Mouse (Mus musculus) kidney, embryonic 16.5 days (tissue): ENCODE results near the gene Trim71. TPM values are rescaled to one million over a fixed set of nuclear protein-coding genes. Genes with fewer than 3 reads are reported as not detected.

Source experiments
- ATAC-seq: fragments of 200-750 bp; cut with Nextera tagmentation; 2 replicates; pipeline ENCODE4 v1.8.0; 2017; ENCODE audit warnings: moderate TSS enrichment; ENCODE audit not compliant: low FRiP score, low TSS enrichment
- H3K27ac ChIP-seq: fragments of 300-500 bp; sonication (generic); 2 replicates; pipeline ENCODE4 v1.5.1; 2014; ENCODE audit warnings: low read length
- H3K27me3 ChIP-seq: fragments of 300-500 bp; sonication (generic); 2 replicates; pipeline ENCODE4 v1.6.1; 2014; ENCODE audit warnings: low read length, control low read depth, mixed read lengths; ENCODE audit not compliant: insufficient read depth
- H3K36me3 ChIP-seq: fragments of 300-500 bp; sonication (generic); 2 replicates; pipeline ENCODE4 v1.6.1; 2014; ENCODE audit warnings: low read length, control low read depth, mixed read lengths; ENCODE audit not compliant: insufficient read depth
- H3K4me1 ChIP-seq: fragments of 300-500 bp; sonication (generic); 2 replicates; pipeline ENCODE4 v1.6.1; 2014; ENCODE audit warnings: low read length, control low read depth, mixed read lengths; ENCODE audit not compliant: insufficient read depth
- H3K4me2 ChIP-seq: fragments of 300-500 bp; sonication (generic); replicated peaks from 2 replicates; pipeline ENCODE4 v1.6.1; 2014; ENCODE audit warnings: low read depth, low read length
- H3K4me3 ChIP-seq: fragments of 300-500 bp; sonication (generic); 2 replicates; pipeline ENCODE4 v1.5.1; 2014; ENCODE audit warnings: mild to moderate bottlenecking, low read length
- H3K9ac ChIP-seq: fragments of 300-500 bp; sonication (generic); replicated peaks from 2 replicates; pipeline ENCODE4 v1.6.1; 2014; ENCODE audit warnings: low read length
- H3K9me3 ChIP-seq: fragments of 300-500 bp; sonication (generic); 2 replicates; pipeline ENCODE4 v1.6.1; 2016; ENCODE audit warnings: low read length, control low read depth
- WGBS: fragments of 180-500 bp; shearing (Covaris S2); extraction: QIAGEN DNeasy Blood & Tissue Kit; methylation state at CpG from one replicate; pipeline ENCODE4 v1.1.7; 2014; 5-methylcytosine and 5-hydroxymethylcytosine counted together
- polyA plus RNA-seq: library from polyadenylated mRNA; unstranded; fragments of >200 nt; fragmentation: Nextera tagmentation; extraction: Ambion mirVana; gene quantifications from 2 replicates; pipeline ENCODE4 v1.2.1, GENCODE M21; 2015

Trim71 gene
- polyA plus RNA-seq, 1 experiment from 2014 or later = 0.69 TPM

DNA sequence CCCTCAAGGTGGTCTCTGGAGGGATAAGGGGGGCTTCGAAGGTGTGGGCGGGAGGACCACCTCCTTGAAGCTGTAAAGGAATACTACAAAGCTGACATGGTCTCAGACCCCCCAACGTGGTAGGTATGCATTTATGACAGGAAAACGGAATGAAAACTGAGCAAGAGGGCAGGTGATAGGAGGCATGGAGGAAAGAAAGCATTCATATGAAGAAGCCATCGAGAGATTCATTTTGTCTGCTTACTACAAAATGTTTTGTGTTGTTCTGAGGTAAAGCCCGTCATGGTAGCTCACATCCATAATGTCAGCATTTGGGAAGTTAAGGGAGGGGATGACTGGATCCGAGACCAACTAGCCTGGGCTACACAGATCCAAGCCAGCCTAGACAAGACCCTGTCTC lies 4.0 kb downstream of the Trim71 start:
- Histone ChIP-seq H3K4me1 (peaks cover 39% of the 10 kb centered on the region), H3K4me2 (peak overlapping the region; percentile 96), H3K36me3 (no peaks in the 10 kb centered on the region), H3K27ac (no peak overlapping the region), H3K9me3 (no peaks in the 10 kb centered on the region), H3K4me3 (peak overlapping the region; percentile 63), H3K27me3 (peaks cover 29% of the 10 kb centered on the region), H3K9ac (no peak overlapping the region)
- ATAC-seq = no peak
- 19% methylated on average over 7 of the region's 7 CpGs for whole genome bisulfite sequencing

DNA sequence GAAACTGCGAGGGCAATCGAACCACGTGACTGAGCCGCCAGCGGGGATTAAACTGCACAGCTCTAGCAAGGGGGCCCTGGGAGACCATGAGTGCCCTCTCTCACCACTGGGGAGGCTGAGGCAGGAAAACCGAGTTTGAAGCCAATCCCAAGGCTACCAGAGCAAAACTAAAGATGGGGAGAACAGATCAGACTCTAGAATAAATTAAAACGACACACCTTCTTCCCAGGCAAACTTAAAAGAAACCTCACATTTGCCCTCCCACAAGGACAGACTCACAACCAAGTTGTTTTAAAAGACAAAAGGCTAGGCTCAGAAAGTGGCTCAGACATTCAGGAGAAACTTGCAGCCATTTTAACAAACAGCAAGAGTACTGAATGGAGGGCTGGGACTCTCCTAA lies 7.1 kb downstream of the Trim71 start:
- ATAC-seq = no peak
- Histone ChIP-seq H3K4me1 (peaks cover 37% of the 10 kb centered on the region), H3K27me3 (peaks cover 17% of the 10 kb centered on the region), H3K36me3 (no peaks in the 10 kb centered on the region), H3K27ac (no peak overlapping the region), H3K4me2 (no peak overlapping the region), H3K9ac (no peak overlapping the region), H3K9me3 (no peaks in the 10 kb centered on the region), H3K4me3 (no peak overlapping the region)
- WGBS = 40% methylated on average over 7 of the region's 7 CpGs

DNA sequence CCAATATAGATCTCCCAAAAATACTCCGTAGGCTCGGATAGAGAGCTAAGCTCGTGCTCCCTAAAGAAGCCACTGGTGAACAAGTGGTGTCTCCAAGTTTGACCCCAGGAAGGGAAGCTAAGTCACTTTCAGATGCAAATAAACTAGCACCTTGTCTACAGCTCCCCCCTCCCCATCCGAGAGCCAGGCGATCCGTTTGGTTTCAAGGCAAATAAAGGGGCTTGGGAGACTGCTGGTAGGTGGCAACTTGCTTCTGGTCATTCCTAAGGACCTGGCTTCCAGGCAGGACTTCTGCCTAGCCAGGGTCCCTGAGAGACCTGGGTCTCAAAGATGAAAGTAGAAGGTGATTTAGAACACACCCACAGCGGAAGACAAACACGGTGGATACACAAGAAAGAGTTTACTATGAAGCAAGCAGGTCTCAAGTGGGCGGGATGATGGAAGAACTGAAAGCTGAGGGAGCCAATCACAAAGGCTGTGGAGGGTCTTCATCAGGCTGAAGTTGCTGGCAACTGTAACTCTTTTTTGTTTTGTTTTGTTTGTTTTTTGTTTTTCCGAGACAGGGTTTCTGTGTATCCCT lies 7.8 kb downstream of the Trim71 start:
- no peaks in the 10 kb centered on the region for H3K36me3 ChIP-seq
- 55% methylated on average over 10 of the region's 10 CpGs for WGBS
- no peak overlapping the region for H3K27ac ChIP-seq
- H3K4me3 ChIP-seq = no peak overlapping the region
- H3K4me1 ChIP-seq = peaks cover 31% of the 10 kb centered on the region
- ATAC-seq = no peak
- no peak overlapping the region for H3K4me2 ChIP-seq
- H3K27me3 ChIP-seq = peaks cover 13% of the 10 kb centered on the region; the same call in 1 of the 2 replicates
- no peaks in the 10 kb centered on the region for H3K9me3 ChIP-seq
- no peak overlapping the region for H3K9ac ChIP-seq

DNA sequence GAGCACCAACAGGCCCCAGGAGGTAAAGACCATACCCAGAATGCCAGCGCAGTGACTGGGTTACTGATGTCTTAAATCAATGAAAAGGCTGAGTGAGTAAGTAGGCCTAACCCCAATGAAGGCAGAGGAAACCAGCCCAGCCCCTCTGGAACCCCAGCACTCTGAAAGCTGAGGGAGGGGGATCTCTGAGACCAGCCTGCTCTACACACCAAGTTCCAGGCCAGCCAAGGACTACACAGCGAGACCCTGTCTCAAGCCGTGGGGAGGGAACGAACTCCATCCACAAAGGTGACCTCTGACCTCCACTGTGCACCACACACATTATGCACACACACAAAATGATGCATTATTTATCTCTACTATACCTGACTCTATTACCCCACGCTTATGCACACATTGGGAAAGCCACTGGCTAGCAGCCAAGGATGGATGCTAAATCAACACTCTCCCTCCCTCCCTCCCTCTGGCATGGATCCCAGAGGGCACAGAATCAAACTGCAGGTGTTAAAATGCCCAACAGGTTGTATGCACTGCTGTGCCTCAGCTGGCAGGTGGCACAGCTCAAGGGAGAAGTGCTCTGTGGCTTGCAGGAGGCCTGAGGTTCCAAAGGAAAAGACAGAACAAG lies 9.7 kb downstream of the Trim71 start:
- Histone ChIP-seq H3K9me3 (no peaks in the 10 kb centered on the region), H3K27ac (peak overlapping the region; percentile 27; the same call in 1 of the 2 replicates), H3K36me3 (no peaks in the 10 kb centered on the region), H3K4me2 (no peak overlapping the region), H3K9ac (no peak overlapping the region), H3K4me1 (peaks cover 22% of the 10 kb centered on the region), H3K27me3 (0 out of 2 replicates have a peak, but pooled peaks cover 5% of the 10 kb centered on the region), H3K4me3 (no peak overlapping the region)
- WGBS = 57% methylated on average over 5 of the region's 5 CpGs
- ATAC-seq = peak; percentile 25; the same call in 1 of the 2 replicates

DNA sequence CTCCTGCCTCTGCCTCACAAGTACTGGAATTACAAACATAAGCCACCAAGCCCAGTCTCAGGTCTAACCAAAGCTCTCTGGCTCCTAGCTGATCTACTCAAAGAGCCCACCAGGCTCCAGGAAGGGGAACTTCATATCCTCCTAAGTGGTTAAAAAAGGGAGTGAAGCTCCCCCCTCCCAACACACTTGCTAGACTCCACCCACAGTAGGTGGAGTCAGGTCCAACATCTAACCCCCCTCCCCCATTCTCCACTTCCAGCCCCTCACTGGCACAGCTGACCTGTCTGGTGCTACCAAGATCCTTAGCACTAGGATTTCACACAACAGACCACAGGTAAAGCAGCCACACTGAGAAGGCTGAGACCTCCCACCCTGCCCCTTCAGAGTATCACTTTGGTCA lies 10.3 kb downstream of the Trim71 start:
- H3K4me3 ChIP-seq = no peak overlapping the region
- H3K9me3 ChIP-seq = no peaks in the 10 kb centered on the region
- no peak overlapping the region for H3K27ac ChIP-seq
- no peaks in the 10 kb centered on the region for H3K36me3 ChIP-seq
- ATAC-seq = no peak
- H3K4me1 ChIP-seq = peaks cover 28% of the 10 kb centered on the region
- H3K27me3 ChIP-seq = 0 out of 2 replicates have a peak, but pooled peaks cover 3% of the 10 kb centered on the region
- no peak overlapping the region for H3K4me2 ChIP-seq
- no peak overlapping the region for H3K9ac ChIP-seq

DNA sequence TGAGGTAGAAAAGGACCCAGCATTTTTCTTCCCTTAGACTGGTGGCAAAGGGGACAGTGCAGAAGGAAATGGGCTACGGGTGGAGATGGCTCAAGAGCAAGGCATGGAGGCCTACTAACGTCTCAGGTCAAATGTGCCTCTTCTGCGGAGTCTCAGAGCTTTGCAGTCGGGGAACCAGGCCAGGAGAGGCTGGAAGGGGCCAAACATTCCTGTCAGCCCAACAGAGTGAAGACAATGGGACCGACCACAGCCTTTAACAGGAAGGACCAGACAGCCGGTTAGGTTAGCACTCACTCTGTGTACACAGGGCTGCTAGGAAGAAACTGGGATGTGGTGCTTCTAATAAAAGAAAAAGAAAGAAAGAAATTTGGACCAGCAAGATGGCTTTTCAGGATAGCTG lies 14.1 kb downstream of the Trim71 start:
- Histone ChIP-seq H3K27ac (no peak overlapping the region), H3K9me3 (no peaks in the 10 kb centered on the region), H3K27me3 (no peaks in the 10 kb centered on the region), H3K4me2 (no peak overlapping the region), H3K36me3 (no peaks in the 10 kb centered on the region), H3K4me3 (no peak overlapping the region), H3K9ac (no peak overlapping the region), H3K4me1 (peaks cover 52% of the 10 kb centered on the region)
- 46% methylated on average over 6 of the region's 6 CpGs for WGBS
- no peak for ATAC-seq

DNA sequence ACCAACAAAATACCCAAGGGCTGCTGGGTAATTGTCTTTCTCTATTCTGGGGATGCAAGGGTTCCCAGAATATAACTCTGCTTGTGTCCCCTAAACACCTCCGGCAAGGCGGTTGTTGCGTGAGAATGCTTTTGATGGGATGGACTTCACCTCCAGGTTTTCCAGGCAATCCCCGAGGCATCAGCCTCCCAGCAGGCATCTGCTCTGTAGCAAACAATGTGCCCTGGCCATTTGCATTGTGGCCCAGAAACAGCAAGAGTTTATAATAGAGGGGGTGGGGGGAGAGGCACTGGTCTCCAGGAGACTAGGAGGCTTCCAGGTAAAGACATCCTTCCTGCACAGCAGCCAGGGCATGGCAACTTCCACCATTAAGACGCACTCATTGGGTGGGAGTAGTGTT lies 15.1 kb downstream of the Trim71 start:
- Histone ChIP-seq H3K36me3 (no peaks in the 10 kb centered on the region), H3K27ac (peak overlapping the region; percentile 90; the same call in 1 of the 2 replicates), H3K9ac (no peak overlapping the region), H3K4me1 (peaks cover 52% of the 10 kb centered on the region), H3K4me3 (no peak overlapping the region), H3K27me3 (no peaks in the 10 kb centered on the region), H3K4me2 (no peak overlapping the region), H3K9me3 (no peaks in the 10 kb centered on the region)
- no peak for ATAC-seq
- WGBS = 53% methylated on average over 5 of the region's 5 CpGs

DNA sequence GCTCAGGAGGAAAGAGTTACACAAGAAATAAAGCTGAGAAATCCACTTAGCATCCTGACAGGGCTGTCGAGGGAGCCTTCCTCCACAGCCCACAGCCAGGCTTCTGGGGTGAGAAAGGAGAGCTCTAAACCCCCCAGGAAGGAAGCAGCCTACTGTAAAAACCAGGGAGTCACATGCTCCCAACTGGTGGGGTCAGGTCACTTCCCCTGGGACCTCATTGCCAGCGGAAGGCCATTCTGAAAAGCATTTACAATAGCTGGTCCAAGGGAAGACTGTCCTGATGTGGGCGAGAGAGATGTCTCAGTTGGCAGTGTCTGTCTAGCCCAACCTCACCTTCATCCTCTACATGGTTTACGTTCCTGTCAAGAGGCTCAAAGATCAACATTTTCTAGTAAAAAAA lies 15.7 kb downstream of the Trim71 start:
- Histone ChIP-seq H3K27me3 (no peaks in the 10 kb centered on the region), H3K27ac (peak overlapping the region; percentile 90), H3K9ac (0 out of 2 replicates have a peak overlapping the region, but pooled peaks have one; percentile 3), H3K4me3 (no peak overlapping the region), H3K36me3 (no peaks in the 10 kb centered on the region), H3K9me3 (no peaks in the 10 kb centered on the region), H3K4me1 (peaks cover 56% of the 10 kb centered on the region), H3K4me2 (no peak overlapping the region)
- WGBS = 32% methylated on average over 4 of the region's 4 CpGs
- ATAC-seq = no peak

DNA sequence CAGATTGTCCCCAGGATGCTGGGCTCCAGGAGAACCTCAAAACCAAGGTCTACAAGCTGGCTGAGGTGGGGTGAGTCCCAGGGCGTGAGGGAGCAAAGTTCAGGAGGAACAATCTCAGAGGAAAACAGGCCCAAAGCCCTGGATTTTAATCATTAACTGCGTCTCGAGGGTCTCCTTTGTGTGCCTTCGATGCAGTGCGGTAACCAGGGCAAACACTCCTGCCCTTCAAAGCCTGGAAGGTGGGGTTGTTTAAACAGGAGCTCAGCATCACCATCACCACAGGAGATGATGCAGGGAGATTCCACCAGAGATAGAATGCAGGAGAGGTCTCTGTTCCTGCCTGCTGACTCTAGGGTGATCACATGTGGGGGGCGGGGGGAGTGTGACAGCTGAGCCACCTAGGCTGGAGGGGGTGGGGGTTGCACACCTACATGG lies 16.5 kb downstream of the Trim71 start:
- Histone ChIP-seq H3K27me3 (no peaks in the 10 kb centered on the region), H3K36me3 (no peaks in the 10 kb centered on the region), H3K9me3 (no peaks in the 10 kb centered on the region), H3K9ac (no peak overlapping the region), H3K4me3 (no peak overlapping the region), H3K4me1 (peaks cover 56% of the 10 kb centered on the region), H3K27ac (peak overlapping the region; percentile 90), H3K4me2 (no peak overlapping the region)
- ATAC-seq = peak; percentile 57
- WGBS = 38% methylated on average over 6 of the region's 6 CpGs

DNA sequence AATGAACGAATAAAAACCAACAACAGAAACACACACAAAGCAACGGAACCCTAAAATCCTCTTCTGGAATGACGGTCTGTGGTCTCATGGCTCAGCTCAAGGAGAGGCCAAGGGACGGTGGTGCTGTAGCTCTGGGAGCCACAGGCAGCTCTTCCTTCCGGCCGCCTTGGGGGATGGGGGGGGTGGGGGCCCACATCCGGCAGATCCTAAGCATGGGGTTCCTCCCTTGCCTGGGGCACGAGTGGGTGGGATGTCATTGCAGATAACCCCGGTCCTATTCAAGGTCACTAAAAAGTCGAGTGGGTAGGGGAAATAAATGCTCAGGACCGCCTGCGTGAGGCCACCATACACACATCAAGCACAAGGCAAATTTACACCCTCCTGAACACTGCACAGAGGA lies 17.4 kb downstream of the Trim71 start:
- 50% methylated on average over 12 of the region's 12 CpGs for WGBS
- H3K4me2 ChIP-seq = no peak overlapping the region

More for the DNA sequence above, 17.4 kb downstream of the Trim71 start:
- Histone ChIP-seq H3K4me1 (peaks cover 56% of the 10 kb centered on the region), H3K27ac (peak overlapping the region; percentile 90; the same call in 1 of the 2 replicates), H3K36me3 (no peaks in the 10 kb centered on the region), H3K27me3 (no peaks in the 10 kb centered on the region), H3K9me3 (no peaks in the 10 kb centered on the region), H3K9ac (no peak overlapping the region), H3K4me3 (no peak overlapping the region)
- ATAC-seq = no peak
